Comparison of ENCODE assay signal across 11 mouse cellular contexts in genomic region chr11:7211211-7211610, GRCm38 (mm10). TPM values are rescaled to one million over a fixed set of nuclear protein-coding genes. Genes with fewer than 3 reads are reported as not detected.
A peak's percentile ranks its signal among the peaks of the same experiment; 100 is the strongest.
DNase-seq lines count a peak whose midpoint lies in the region; ATAC-seq and TF ChIP-seq lines count a peak whose summit lies in the region.
"Had no signal": no experiment of that assay in that cellular context is flagged by ENCODE, and none has a peak within 500 bp of the region (broad histone marks: within the 10 kb centered on the region; RNA-seq: fewer than 3 reads in every experiment).

No protein-coding gene starts in this region.

- peaks cover 43% of the 10 kb centered on the region for H3K4me1 ChIP-seq in heart, embryonic 15.5 days (replicated peaks)
- H3K4me1 ChIP-seq in heart, embryonic 10.5 days = peaks cover 14% of the 10 kb centered on the region
- H3K4me1 ChIP-seq in hindbrain, embryonic 16.5 days (ENCODE audit: control insufficient read depth, insufficient read depth, low read depth, low read length) = peaks cover 23% of the 10 kb centered on the region
- H3K4me1 ChIP-seq in limb, embryonic 14.5 days (ENCODE audit: control insufficient read depth, insufficient read depth, low read length) = peaks cover 11% of the 10 kb centered on the region

- H3K9me3 ChIP-seq in heart, embryonic 15.5 days (replicated peaks) = no peaks in the 10 kb centered on the region
- H3K9me3 ChIP-seq in heart, embryonic 10.5 days = no peaks in the 10 kb centered on the region
- no peaks in the 10 kb centered on the region for H3K9me3 ChIP-seq in hindbrain, embryonic 16.5 days (ENCODE audit: control insufficient read depth, low read length)
- no peaks in the 10 kb centered on the region for H3K9me3 ChIP-seq in limb, embryonic 14.5 days (ENCODE audit: control insufficient read depth, low read length)

- H3K9ac ChIP-seq in heart, embryonic 15.5 days = no peak overlapping the region
- H3K9ac ChIP-seq in hindbrain, embryonic 16.5 days (ENCODE audit: low read depth, low read length) = peak overlapping the region; percentile 43; the same call in 1 of the 2 replicates
- H3K9ac ChIP-seq in limb, embryonic 14.5 days (ENCODE audit: low read depth, low read length, severe bottlenecking) = peak overlapping the region; percentile 9; the same call in 1 of the 2 replicates

- H3K4me3 ChIP-seq in heart, embryonic 15.5 days = no peak overlapping the region
- H3K4me3 ChIP-seq in heart, embryonic 10.5 days = no peak overlapping the region
- H3K4me3 ChIP-seq in hindbrain, embryonic 16.5 days (ENCODE audit: low read length) = 0 out of 2 replicates have a peak overlapping the region, but pooled peaks have one; percentile 1
- H3K4me3 ChIP-seq in limb, embryonic 14.5 days (replicated peaks; ENCODE audit: low read length) = peak overlapping the region; percentile 17

- peak overlapping the region; percentile 20; the same call in 1 of the 2 replicates for H3K4me2 ChIP-seq in heart, embryonic 15.5 days
- H3K4me2 ChIP-seq in hindbrain, embryonic 16.5 days (ENCODE audit: low read length) = peak overlapping the region; percentile 30
- peak overlapping the region; percentile 29 for H3K4me2 ChIP-seq in limb, embryonic 14.5 days (replicated peaks; ENCODE audit: low read depth, low read length, severe bottlenecking)

- no peak overlapping the region for H3K27ac ChIP-seq in heart, embryonic 15.5 days
- no peak overlapping the region for H3K27ac ChIP-seq in heart, embryonic 10.5 days
- no peak overlapping the region for H3K27ac ChIP-seq in hindbrain, embryonic 16.5 days (ENCODE audit: low read depth, low read length)
- no peak overlapping the region for H3K27ac ChIP-seq in limb, embryonic 14.5 days (replicated peaks; ENCODE audit: low read depth, low read length)

- ATAC-seq in heart, embryonic 15.5 days (replicated peaks; ENCODE audit: insufficient number of reproducible peaks, insufficient read depth, low FRiP score, low read depth) = no peak
- no peak for ATAC-seq in hindbrain, embryonic 16.5 days
- ATAC-seq in limb, embryonic 14.5 days (ENCODE audit: low FRiP score, low read depth) = no peak

- 19% methylated on average over 9 of the region's 9 CpGs for WGBS in heart, embryonic 15.5 days
- WGBS in heart, embryonic 10.5 days = 32% methylated on average over 9 of the region's 9 CpGs
- WGBS in hindbrain, embryonic 16.5 days = 13% methylated on average over 9 of the region's 9 CpGs
- WGBS in limb, embryonic 14.5 days = 13% methylated on average over 9 of the region's 9 CpGs

- DNase-seq in heart, embryonic 10.5 days (ENCODE audit: low spot score) = no peak
- DNase-seq in adrenal gland, postnatal 14 days = peak; percentile 46
- peak; percentile 60 for DNase-seq in limb, embryonic 14.5 days (ENCODE audit: low spot score)
- no peak for DNase-seq in right cerebral cortex, adult 18-20 months
- no peak for DNase-seq in layer of hippocampus, adult 9-11 months
- no peak for DNase-seq in thymus, postnatal 14 days
- DNase-seq: heart, postnatal 10 days had no signal

- H3K27me3 ChIP-seq in heart, embryonic 15.5 days = peaks cover 39% of the 10 kb centered on the region
- peaks cover 39% of the 10 kb centered on the region for H3K27me3 ChIP-seq in heart, embryonic 10.5 days (ENCODE audit: insufficient read depth, poor library complexity, severe bottlenecking)
- no peaks in the 10 kb centered on the region for H3K27me3 ChIP-seq in hindbrain, embryonic 16.5 days (replicated peaks; ENCODE audit: control insufficient read depth, insufficient read depth, low read length)
- H3K27me3 ChIP-seq in limb, embryonic 14.5 days (ENCODE audit: control insufficient read depth, insufficient read depth, low read length) = peaks cover 23% of the 10 kb centered on the region; the same call in 1 of the 2 replicates

- H3K36me3 ChIP-seq in heart, embryonic 15.5 days = no peaks in the 10 kb centered on the region
- peaks cover 11% of the 10 kb centered on the region; the same call in 1 of the 2 replicates for H3K36me3 ChIP-seq in heart, embryonic 10.5 days
- H3K36me3 ChIP-seq in hindbrain, embryonic 16.5 days (ENCODE audit: control insufficient read depth, insufficient read depth, low read length) = 0 out of 2 replicates have a peak, but pooled peaks cover 5% of the 10 kb centered on the region
- H3K36me3 ChIP-seq in limb, embryonic 14.5 days (ENCODE audit: control insufficient read depth, insufficient read depth, low read length) = peaks cover 17% of the 10 kb centered on the region

- TF ChIP-seq POLR2A in limb, embryonic 14.5 days (IDR thresholded peaks at IDR 0.05; ENCODE audit: borderline replicate concordance, extremely low read depth, insufficient read depth, insufficient read length) = no peak

RNA-seq across cellular contexts. Expression of gene Igfbp3, which starts 2.5 kb away (rescaled TPM):
- 37.8 and 42.0 TPM in 2 replicates for polyA plus RNA-seq in heart, embryonic 15.5 days (2015; fragmentation: Nextera tagmentation; extraction: Ambion mirVana)
- 15.7 and 25.9 TPM in 2 replicates for polyA plus RNA-seq in heart, embryonic 10.5 days (2016; fragmentation: Nextera tagmentation; extraction: Ambion mirVana)
- total RNA-seq in adrenal gland, postnatal 14 days (2021) = 65.5 and 97.6 TPM in 2 replicates
- 24.2 and 25.1 TPM in 2 replicates for polyA plus RNA-seq in hindbrain, embryonic 16.5 days (2015; fragmentation: Nextera tagmentation; extraction: Ambion mirVana)
- polyA plus RNA-seq in limb, embryonic 14.5 days (2012; rRNA removed) = 277 and 285 TPM in 2 replicates
- 191 and 214 TPM in 2 replicates for polyA plus RNA-seq in limb, embryonic 14.5 days (2014; fragmentation: Nextera tagmentation; extraction: Ambion mirVana)
- total RNA-seq: megakaryocyte progenitor cell, adult 5-6 weeks; MEL had no signal

RNA-seq across cellular contexts. Expression of gene Igfbp1, which starts 13.6 kb away (rescaled TPM):
- 0.34 and 1.2 TPM in 2 replicates for polyA plus RNA-seq in heart, embryonic 15.5 days (2015; fragmentation: Nextera tagmentation; extraction: Ambion mirVana)
- polyA plus RNA-seq in heart, embryonic 10.5 days (2016; fragmentation: Nextera tagmentation; extraction: Ambion mirVana) = 0.15 and 4.3 TPM in 2 replicates
- 3.5 and 20.9 TPM in 2 replicates for total RNA-seq in adrenal gland, postnatal 14 days (2021)
- 0.10 and 0.20 TPM in 2 replicates for polyA plus RNA-seq in hindbrain, embryonic 16.5 days (2015; fragmentation: Nextera tagmentation; extraction: Ambion mirVana)
- polyA plus RNA-seq in limb, embryonic 14.5 days (2012; rRNA removed) = 1.4 and 2.0 TPM in 2 replicates
- polyA plus RNA-seq in limb, embryonic 14.5 days (2014; fragmentation: Nextera tagmentation; extraction: Ambion mirVana) = 1.6 and 1.7 TPM in 2 replicates
- total RNA-seq: heart, postnatal 10 days; megakaryocyte progenitor cell, adult 5-6 weeks; MEL had no signal

RNA-seq across cellular contexts. Expression of gene Gm11985, which starts 22.8 kb away (rescaled TPM):
- not detected in 2 replicates for polyA plus RNA-seq in heart, embryonic 15.5 days (2015; fragmentation: Nextera tagmentation; extraction: Ambion mirVana)
- 0.21 TPM in 1 of 2 replicates, not detected in the other for polyA plus RNA-seq in heart, embryonic 10.5 days (2016; fragmentation: Nextera tagmentation; extraction: Ambion mirVana)
- not detected in 2 replicates for total RNA-seq in adrenal gland, postnatal 14 days (2021)
- polyA plus RNA-seq in hindbrain, embryonic 16.5 days (2015; fragmentation: Nextera tagmentation; extraction: Ambion mirVana) = not detected in 2 replicates
- polyA plus RNA-seq in limb, embryonic 14.5 days (2012; rRNA removed) = 0.06 and 0.14 TPM in 2 replicates
- polyA plus RNA-seq in limb, embryonic 14.5 days (2014; fragmentation: Nextera tagmentation; extraction: Ambion mirVana) = not detected in 2 replicates
- total RNA-seq: heart, postnatal 10 days; megakaryocyte progenitor cell, adult 5-6 weeks; MEL had no signal

Comparison
In these comparisons a context has a peak if more than half of its experiments do, and no peak if none do; other contexts are left out.
1. H3K4me3 ChIP-seq: peak in hindbrain, embryonic 16.5 days (single experiment) and limb, embryonic 14.5 days (single experiment); none in heart, embryonic 15.5 days (single experiment) and heart, embryonic 10.5 days (single experiment).
2. DNase-seq: peak in adrenal gland, postnatal 14 days (single experiment) and limb, embryonic 14.5 days (single experiment); none in heart, embryonic 10.5 days (single experiment), right cerebral cortex, adult 18-20 months (single experiment), layer of hippocampus, adult 9-11 months (single experiment) and thymus, postnatal 14 days (single experiment).
3. Peak in every context shown above with its lines, with median percentiles within 50 percentile points of each other: H3K4me2 ChIP-seq.